Mouse (Mus musculus) gastrocnemius, postnatal 10 days (tissue): Measurements from ENCODE around the gene Serpinb9c. TPM values are rescaled to one million over a fixed set of nuclear protein-coding genes. Genes with fewer than 3 reads are reported as not detected.
"Not testable (repeated sequence)": the region's sequence is repeated elsewhere in the genome, so short reads cannot be mapped to it uniquely, and the experiment has no call there.

Experiments used
- DNase-seq: peaks from one replicate; pipeline ENCODE4 v3.0.0; 2021; ENCODE audit warnings: mixed read lengths
- long read RNA-seq, 2 experiments: library from polyadenylated mRNA; stranded (forward); transcript quantifications; one replicate each; pipeline ENCODE4 v2.0.0; 2021
- total RNA-seq, 2 experiments: library from RNA; stranded (reverse); gene quantifications; 2 replicates each; pipeline ENCODE4 v1.2.3; 2021

The Serpinb9c gene
- total RNA-seq: not detected
- long read RNA-seq, experiment 1: 0 reads
- long read RNA-seq, experiment 2: 0 reads

DNA sequence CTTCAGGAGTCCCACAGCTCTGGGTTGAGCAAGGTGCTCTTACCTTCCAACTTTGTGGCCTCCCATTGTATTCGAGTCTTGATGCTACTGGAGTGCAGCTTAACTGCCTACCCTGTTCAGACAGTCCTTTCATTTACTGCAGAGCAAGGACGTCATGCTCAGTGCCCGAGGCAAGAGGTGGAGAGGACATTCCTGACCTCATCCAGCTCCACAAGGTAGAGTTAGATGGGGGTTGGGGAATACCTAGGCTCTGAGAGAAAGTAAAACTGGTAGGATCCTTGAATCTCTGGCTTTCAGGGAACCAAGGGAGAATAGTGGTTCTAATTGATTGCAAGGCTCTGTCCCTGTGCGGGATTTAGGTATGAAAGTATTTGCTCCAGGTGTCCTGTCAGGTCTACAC lies at the start of gene Serpinb9c:
Gene Serpinb9c (minus strand): TSS at position 101 of the 400 bp plus-strand sequence.
- no peak for DNase-seq

DNA sequence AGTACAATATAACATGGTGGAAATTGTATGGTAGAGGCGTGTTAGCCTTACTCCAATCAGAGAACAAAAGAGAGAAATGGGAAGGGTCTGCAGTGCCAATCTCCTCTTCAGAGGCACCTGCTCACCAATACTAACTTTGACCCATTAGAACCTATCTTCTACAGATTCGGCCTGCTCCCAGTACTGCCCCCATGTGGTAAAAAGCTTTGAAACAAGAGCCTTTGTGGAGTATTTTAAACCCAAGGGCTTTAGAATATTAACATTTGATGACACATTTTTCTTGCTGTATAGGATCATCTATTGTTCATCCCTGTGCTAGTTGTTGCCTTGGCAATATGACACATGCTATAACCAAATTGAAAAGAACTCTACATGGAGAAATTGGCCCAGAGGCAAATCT lies 40.2 kb upstream of the Serpinb9c start:
- no peak for DNase-seq

DNA sequence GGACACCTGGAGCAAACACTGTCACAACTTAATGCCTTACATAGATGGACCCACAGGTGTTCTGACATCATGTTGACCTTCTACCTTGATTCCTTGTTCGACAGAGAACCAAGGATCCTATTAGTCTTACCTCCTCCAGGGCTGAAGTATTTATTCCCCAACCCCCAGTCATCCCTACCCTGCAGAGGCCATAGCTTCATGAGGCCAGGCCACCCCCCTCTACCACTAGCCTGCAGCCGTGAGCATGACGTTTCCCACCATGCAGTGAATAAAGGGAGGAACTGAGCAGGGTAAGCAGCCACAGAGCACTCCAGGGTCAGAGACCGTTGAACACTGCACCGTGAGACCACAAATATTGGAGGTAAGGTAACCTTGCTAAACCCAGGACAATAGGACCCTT lies 33.1 kb upstream of the Serpinb9c start, which contains the start of gene Serpinb9d:
Gene Serpinb9d (plus strand): TSS at position 301 of the 400 bp plus-strand sequence.
- no peak for DNase-seq

DNA sequence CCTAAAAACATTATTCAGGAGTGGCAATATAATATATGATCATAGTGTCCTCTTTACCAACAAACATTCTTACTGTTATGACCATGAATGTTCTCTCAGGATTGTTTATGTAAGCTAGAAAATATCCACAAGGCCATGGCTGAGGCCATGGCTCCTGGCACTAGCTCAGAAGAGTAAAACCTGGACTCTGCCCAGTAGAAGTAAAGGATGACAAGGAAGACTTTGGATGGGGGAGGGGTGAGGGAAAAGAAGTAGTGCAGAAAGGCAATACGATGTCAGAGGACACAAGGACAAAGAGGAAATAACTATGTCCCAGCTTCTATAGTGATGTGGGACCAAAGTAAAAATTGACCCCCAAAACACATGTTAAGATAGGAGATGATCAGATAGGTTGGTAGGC lies 30.9 kb upstream of the Serpinb9c start:
- not testable (repeated sequence) for DNase-seq

DNA sequence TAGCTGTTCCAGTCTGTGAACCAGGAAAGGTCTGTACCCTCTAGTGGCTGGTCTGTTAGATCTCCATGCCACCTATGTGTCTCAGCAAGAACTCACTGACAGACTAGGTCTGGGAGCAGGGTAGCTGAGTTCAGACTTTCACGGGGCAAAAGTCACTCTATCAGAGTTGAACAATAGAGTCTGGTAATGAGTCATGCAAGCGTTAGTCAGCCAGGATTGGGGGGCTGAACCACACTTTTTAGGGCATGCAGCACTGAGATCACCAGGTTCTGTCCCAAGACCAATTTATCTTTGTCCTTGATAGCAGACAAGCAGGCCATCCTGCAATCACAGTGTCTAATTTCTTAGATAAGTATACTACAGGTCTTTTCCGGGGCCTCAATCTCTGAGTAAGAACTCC lies 18.1 kb downstream of the Serpinb9c start:
- DNase-seq: no peak

DNA sequence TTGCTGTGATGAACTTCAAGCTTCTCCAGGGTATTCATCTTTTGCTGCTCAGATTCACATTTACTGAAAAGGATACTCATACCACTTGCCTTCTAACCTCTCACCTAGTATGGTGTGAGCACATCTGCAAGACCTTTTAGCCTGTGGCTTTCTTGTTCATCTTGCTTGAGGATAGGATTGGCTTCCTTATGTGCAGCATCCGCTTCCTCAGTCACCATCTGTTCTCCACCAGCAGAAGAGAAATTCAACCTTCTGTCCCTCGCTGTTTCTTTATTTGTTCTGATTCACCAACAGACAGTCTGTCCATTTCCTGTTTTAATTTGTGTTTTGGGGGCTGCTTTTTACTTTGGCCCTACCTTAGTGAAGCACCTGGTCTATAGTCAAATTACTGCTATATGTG lies 21.8 kb downstream of the Serpinb9c start:
- DNase-seq: no peak

DNA sequence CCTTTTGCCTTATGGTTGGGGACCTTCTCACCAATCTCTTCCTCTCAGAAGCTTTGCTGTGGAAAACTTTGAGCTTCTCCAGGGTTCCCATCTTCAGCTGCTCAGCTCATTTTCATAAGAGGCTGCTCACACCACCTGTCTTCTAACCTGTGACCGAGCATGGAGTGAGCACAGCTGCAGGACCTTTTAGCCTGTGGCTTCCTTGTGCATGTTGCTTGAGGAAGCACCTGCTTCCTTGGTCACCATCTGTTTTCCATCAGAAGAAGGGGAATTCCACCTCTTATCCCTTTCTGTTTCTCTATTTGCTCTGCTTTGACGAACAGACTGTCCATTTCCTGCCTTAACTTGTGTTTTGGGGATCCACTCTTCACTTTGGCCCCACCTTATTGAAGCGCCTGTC lies 46.5 kb downstream of the Serpinb9c start:
- DNase-seq: no peak

DNA sequence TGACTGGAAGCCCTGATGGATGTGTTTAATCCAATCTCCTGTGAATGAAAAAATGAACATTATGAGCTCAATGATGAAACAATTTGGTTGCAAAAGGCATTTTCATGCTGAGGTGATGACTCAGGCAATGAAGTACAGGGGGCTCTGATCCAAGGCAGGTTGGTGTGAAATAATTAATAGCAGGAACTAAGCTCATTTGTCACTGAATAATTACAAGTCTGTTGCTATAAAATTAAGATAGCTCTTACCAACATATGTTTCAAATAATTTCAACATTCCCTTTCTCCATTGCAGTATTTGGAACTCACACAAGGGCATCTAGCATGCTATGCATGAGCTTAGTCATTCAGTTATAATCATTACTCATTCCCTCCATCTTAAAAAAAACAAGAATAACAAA lies 53.9 kb downstream of the Serpinb9c start:
- DNase-seq: no peak

Other genes with a start within 250 kb of the Serpinb9c start
- gene Serpinb6b, start 194.5 kb downstream of the Serpinb9c start, total RNA-seq: 1 to 10 TPM; 2.5 to 3.6 TPM
- gene Serpinb9, start 156.5 kb downstream of the Serpinb9c start, total RNA-seq: 1 to 10 TPM; 3.6 to 3.9 TPM
- gene Serpinb9b, start 132.3 kb downstream of the Serpinb9c start, total RNA-seq: not detected
- under 1 TPM; 0.14 to 0.25 TPM for gene Serpinb1b, start 81.2 kb downstream of the Serpinb9c start, total RNA-seq
- gene Serpinb9d, start 33.2 kb upstream of the Serpinb9c start, total RNA-seq: not detected
- not detected for gene Serpinb9e, start 89.9 kb upstream of the Serpinb9c start, total RNA-seq
- not detected for gene Serpinb9f, start 164.3 kb upstream of the Serpinb9c start, total RNA-seq
- gene Gm11397, start 236.0 kb upstream of the Serpinb9c start, total RNA-seq: not detected